Mouse (Mus musculus): Measurements from ENCODE around the gene Gm49321.

DNA sequence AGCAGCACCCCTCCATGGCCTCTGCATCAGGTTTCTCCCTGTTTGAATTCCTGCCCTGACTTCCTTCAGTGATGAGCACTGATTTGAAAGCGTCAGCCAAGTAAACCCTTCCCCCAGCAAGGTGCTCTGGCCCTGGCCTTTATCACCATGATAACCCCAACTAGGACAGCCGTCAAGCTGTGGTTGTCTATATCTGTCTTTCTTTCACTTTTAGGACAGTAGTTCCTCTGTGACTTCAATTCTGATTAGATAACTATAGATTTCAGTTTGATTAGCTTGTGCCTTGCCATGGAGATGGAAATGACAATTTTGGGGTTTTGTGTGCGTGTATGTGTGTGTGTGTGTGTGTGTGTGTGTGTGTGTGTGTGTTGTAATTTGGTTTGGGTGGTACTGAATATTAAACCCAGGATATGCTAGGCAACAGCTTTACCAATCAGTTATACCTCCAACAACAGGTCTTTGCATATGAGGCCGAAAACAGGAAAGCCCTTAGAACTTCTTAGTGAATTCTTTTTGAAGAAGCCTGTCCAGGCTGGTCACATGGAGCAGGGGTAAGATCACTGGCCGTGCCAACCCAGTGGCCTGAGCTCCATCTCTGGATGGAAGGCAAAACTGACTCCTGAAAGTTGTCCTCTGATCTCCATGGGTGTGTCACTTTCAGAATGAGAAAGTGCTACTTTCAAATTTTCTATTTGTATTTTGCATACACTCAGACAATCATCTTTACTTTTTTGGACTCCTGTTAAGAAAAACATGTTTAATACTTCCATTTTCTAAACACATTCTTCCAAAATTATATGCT, 33.1 kb upstream of the Gm49321 start:
- TF ChIP-seq CTCF (IDR thresholded peaks at IDR 0.05; ENCODE audit: control insufficient read depth, insufficient read depth, insufficient replicate concordance, low read depth, low read length) (no peak), POLR2A (IDR thresholded peaks at IDR 0.05; ENCODE audit: control insufficient read depth, low read depth, low read length) (no peak)
